Mouse (Mus musculus): Measurements from ENCODE around the gene Sema6d.

Sema6d gene

GRCm38 (mm10) chr2:124089813-124090230, at the start of gene Sema6d:
TSS of gene Sema6d (plus strand) at chr2:124089969.
- DNase-seq (ENCODE audit: low spot score), result no peak

GRCm38 (mm10) chr2:124059910-124060309, 29.9 kb upstream of the Sema6d start:
- DNase-seq (ENCODE audit: low spot score), result no peak

- no peak for DNase-seq (ENCODE audit: low spot score)
These were observed 21.4 kb upstream of the Sema6d start for GRCm38 (mm10) chr2:124068380-124068779.

GRCm38 (mm10) chr2:124070664-124071063, 19.1 kb upstream of the Sema6d start:
- no peak for DNase-seq (ENCODE audit: low spot score)

- DNase-seq (ENCODE audit: low spot score), result no peak
These were observed 18.4 kb upstream of the Sema6d start for GRCm38 (mm10) chr2:124071380-124071779.

- no peak for DNase-seq (ENCODE audit: low spot score)
These were observed 717 bp downstream of the Sema6d start for GRCm38 (mm10) chr2:124090231-124091141.

GRCm38 (mm10) chr2:124099697-124100096, 9.9 kb downstream of the Sema6d start:
- no peak for DNase-seq (ENCODE audit: low spot score)

GRCm38 (mm10) chr2:124100486-124101200, 10.9 kb downstream of the Sema6d start:
- no peak for DNase-seq (ENCODE audit: low spot score)

GRCm38 (mm10) chr2:124101201-124101517, 11.4 kb downstream of the Sema6d start:
- no peak for DNase-seq (ENCODE audit: low spot score)

GRCm38 (mm10) chr2:124101580-124101979, 11.8 kb downstream of the Sema6d start:
- DNase-seq (ENCODE audit: low spot score), result no peak

GRCm38 (mm10) chr2:124103277-124103676, 13.5 kb downstream of the Sema6d start:
- DNase-seq (ENCODE audit: low spot score), result no peak

- DNase-seq (ENCODE audit: low spot score), result no peak
These were observed 28.9 kb downstream of the Sema6d start for GRCm38 (mm10) chr2:124118469-124119243.

GRCm38 (mm10) chr2:124120355-124120754, 30.6 kb downstream of the Sema6d start:
- no peak for DNase-seq (ENCODE audit: low spot score)

GRCm38 (mm10) chr2:124121539-124121938, 31.8 kb downstream of the Sema6d start:
- no peak for DNase-seq (ENCODE audit: low spot score)

- DNase-seq (ENCODE audit: low spot score), result no peak
These were observed 35.7 kb downstream of the Sema6d start for GRCm38 (mm10) chr2:124125504-124125903.

GRCm38 (mm10) chr2:124126853-124127252, 37.1 kb downstream of the Sema6d start:
- DNase-seq (ENCODE audit: low spot score), result no peak

GRCm38 (mm10) chr2:124130876-124131275, 41.1 kb downstream of the Sema6d start:
- no peak for DNase-seq (ENCODE audit: low spot score)

- DNase-seq (ENCODE audit: low spot score), result no peak
These were observed 51.8 kb downstream of the Sema6d start for GRCm38 (mm10) chr2:124141510-124142044.

GRCm38 (mm10) chr2:124145528-124145927, 55.8 kb downstream of the Sema6d start:
- no peak for DNase-seq (ENCODE audit: low spot score)

- DNase-seq (ENCODE audit: low spot score), result no peak
These were observed 68.4 kb downstream of the Sema6d start for GRCm38 (mm10) chr2:124158158-124158557.

GRCm38 (mm10) chr2:124162001-124162599, 72.3 kb downstream of the Sema6d start:
- no peak for DNase-seq (ENCODE audit: low spot score)

- DNase-seq (ENCODE audit: low spot score), result no peak
These were observed 78.6 kb downstream of the Sema6d start for GRCm38 (mm10) chr2:124168411-124168810.

Measured in urinary bladder, postnatal 10 days (tissue).